Mouse (Mus musculus): ENCODE data around the gene Mplkip.

DNA sequence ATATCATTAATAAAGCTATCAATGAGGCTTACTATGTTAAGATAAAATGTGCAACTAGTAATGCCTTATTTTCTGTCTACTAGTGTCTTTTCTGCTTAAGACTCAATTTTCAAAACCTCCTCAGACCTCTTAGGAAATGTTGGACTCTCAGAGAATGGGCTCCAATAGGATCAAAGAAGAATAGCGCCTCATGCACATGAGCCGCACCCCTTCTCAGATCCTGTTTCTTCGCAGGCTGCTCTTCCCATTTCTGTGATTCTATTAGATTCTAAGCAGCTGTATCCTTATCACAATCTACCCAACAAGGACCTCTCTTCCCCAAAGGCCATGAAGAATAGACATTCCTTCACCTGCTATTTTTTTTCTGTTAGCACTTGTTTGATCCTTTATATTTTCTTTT, 33.8 kb downstream of the Mplkip start:
- no peak for TF ChIP-seq POLR2A (IDR thresholded peaks at IDR 0.05; ENCODE audit: borderline replicate concordance, extremely low read depth, insufficient read depth, insufficient read length, poor library complexity, severe bottlenecking)
- no peak for TF ChIP-seq CTCF (IDR thresholded peaks at IDR 0.05; ENCODE audit: borderline replicate concordance, extremely low read depth, insufficient read depth, insufficient read length)

Measured in brain, embryonic 14.5 days (tissue).